Mouse (Mus musculus) liver, embryonic 15.5 days (tissue): ENCODE data around the gene Dolk. TPM values are rescaled to one million over a fixed set of nuclear protein-coding genes. Genes with fewer than 3 reads are reported as not detected.

Experiments
- ATAC-seq: fragments of 200-750 bp; cut with Nextera tagmentation; 2 replicates; pipeline ENCODE4 v1.8.0; 2017; ENCODE audit warnings: moderate number of reproducible peaks, mild to moderate bottlenecking, moderate library complexity; ENCODE audit not compliant: insufficient read depth
- H3K27ac ChIP-seq: fragments of 300-500 bp; sonication (generic); replicated peaks from 2 replicates; pipeline ENCODE4 v1.5.1; 2015; ENCODE audit warnings: mild to moderate bottlenecking, inconsistent platforms
- H3K27me3 ChIP-seq: fragments of 300-500 bp; sonication (generic); 2 replicates; pipeline ENCODE4 v1.6.1; 2015; ENCODE audit warnings: mild to moderate bottlenecking, inconsistent platforms
- H3K36me3 ChIP-seq: fragments of 300-500 bp; sonication (generic); replicated peaks from 2 replicates; pipeline ENCODE4 v1.6.1; 2015; ENCODE audit warnings: moderate library complexity, mild to moderate bottlenecking, inconsistent platforms
- H3K4me1 ChIP-seq: fragments of 300-500 bp; sonication (generic); replicated peaks from 2 replicates; pipeline ENCODE4 v1.6.1; 2015; ENCODE audit warnings: inconsistent platforms
- H3K4me2 ChIP-seq: fragments of 300-500 bp; sonication (generic); 2 replicates; pipeline ENCODE4 v1.6.1; 2015; ENCODE audit warnings: moderate library complexity, mild to moderate bottlenecking, inconsistent platforms
- H3K4me3 ChIP-seq: fragments of 300-500 bp; sonication (generic); replicated peaks from 2 replicates; pipeline ENCODE4 v1.5.1; 2015; ENCODE audit warnings: mild to moderate bottlenecking, inconsistent platforms
- H3K9ac ChIP-seq: fragments of 300-500 bp; sonication (generic); 2 replicates; pipeline ENCODE4 v1.6.1; 2015; ENCODE audit warnings: moderate library complexity, mild to moderate bottlenecking, inconsistent platforms
- H3K9me3 ChIP-seq: fragments of 300-500 bp; sonication (generic); replicated peaks from 2 replicates; pipeline ENCODE4 v1.6.1; 2016; ENCODE audit warnings: inconsistent platforms
- WGBS: fragments of 180-500 bp; shearing (Covaris S2); methylation state at CpG from one replicate; pipeline ENCODE4 v1.1.7; 2015; ENCODE audit warnings: mixed read lengths; ENCODE audit not compliant: insufficient replicate concordance; 5-methylcytosine and 5-hydroxymethylcytosine counted together
- polyA plus RNA-seq: library from polyadenylated mRNA; unstranded; fragments of >200 nt; fragmentation: Nextera tagmentation; extraction: Ambion mirVana; gene quantifications from 2 replicates; pipeline ENCODE4 v1.2.1, GENCODE M21; 2015

Dolk gene
- polyA plus RNA-seq, result 12.0 and 14.3 TPM in 2 replicates

DNA sequence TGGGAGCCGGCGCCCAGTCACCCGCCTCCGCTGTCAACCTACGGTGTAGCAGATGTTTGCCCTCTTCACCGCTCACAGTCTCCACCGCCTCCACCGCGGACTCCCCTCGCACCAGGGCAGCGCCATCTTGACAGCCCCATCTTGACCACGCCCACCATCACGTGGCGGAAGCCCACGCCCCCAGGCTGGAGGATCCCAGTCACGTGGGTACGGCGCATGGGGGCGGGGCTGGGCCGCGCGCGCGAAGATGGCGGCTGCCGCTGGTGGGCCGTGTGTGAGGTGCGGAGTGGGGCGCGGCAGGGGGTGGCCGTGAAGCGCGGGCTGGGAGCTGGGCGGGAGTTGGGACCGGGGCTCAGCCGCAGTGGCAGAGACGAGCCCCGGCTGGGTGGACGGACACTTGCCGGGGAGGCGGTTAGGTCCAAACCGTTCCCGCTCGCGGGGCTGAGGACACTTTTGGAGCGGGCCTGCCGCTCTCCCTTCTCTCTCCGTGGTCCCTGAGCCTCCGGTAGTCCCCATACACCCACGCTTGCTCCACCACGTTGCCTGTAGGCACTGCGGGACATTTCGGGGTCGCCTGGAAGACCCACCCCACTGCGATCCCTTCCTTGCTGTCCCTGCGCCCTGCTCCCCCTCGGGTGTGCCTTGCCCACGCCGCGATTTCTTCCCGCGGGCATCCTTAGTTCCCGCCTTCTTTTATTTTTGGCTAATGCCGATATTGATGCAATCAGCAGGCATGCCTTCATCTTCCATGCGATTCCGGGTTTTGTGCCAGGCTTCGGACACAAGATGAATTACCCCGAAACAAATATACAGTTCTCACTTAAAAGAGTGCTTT lies at the start of gene Dolk, which contains the start of gene Nup188:
Dolk (minus strand) TSS at position 143 of the 835 bp plus-strand sequence.
Nup188 (plus strand) TSS at position 206 of the 835 bp plus-strand sequence.
- H3K4me2 ChIP-seq, result peak within 1 kb of the TSS; percentile 97
- peak within 1 kb of the TSS; percentile 88 for H3K4me3 ChIP-seq
- no peaks in the 10 kb centered on the region for H3K27me3 ChIP-seq
- no peaks in the 10 kb centered on the region for H3K9me3 ChIP-seq
- H3K36me3 ChIP-seq, result peaks cover 19% of the 10 kb centered on the region
- peak within 1 kb of the TSS; percentile 71 for H3K27ac ChIP-seq
- H3K9ac ChIP-seq, result peak within 1 kb of the TSS; percentile 82
- peaks cover 41% of the 10 kb centered on the region for H3K4me1 ChIP-seq
- under 1% methylated on average over 58 of the region's 68 CpGs for WGBS
- ATAC-seq, result peak; percentile 87

DNA sequence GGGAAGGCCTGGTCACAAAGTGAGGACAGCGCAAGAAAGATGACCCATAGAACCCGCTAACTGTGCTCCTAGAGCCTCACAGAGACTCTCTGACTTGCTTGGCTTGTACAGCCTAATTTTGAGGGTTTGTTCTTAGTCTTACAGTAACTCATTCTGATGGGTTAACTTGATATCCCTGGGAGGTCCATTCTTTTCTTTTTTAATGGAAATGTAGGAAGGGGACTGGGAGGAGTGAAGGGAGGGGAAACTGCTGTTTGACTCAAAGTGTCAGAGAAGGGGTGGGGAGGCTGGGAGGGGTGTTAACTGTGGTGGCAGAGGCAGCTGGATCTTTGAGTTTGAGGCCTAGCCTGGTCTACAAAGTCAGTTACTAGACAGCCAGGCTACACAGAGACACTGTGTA lies 49.2 kb upstream of the Dolk start:
- no peak for ATAC-seq
- no peak overlapping the region for H3K4me3 ChIP-seq
- no peak overlapping the region for H3K27ac ChIP-seq
- no peaks in the 10 kb centered on the region for H3K4me1 ChIP-seq
- no peak overlapping the region for H3K4me2 ChIP-seq
- no peaks in the 10 kb centered on the region for H3K9me3 ChIP-seq
- no peaks in the 10 kb centered on the region for H3K27me3 ChIP-seq
- no peak overlapping the region for H3K9ac ChIP-seq
- WGBS, result 85% methylated on average over 2 of the region's 2 CpGs
- H3K36me3 ChIP-seq, result peaks cover 96% of the 10 kb centered on the region

DNA sequence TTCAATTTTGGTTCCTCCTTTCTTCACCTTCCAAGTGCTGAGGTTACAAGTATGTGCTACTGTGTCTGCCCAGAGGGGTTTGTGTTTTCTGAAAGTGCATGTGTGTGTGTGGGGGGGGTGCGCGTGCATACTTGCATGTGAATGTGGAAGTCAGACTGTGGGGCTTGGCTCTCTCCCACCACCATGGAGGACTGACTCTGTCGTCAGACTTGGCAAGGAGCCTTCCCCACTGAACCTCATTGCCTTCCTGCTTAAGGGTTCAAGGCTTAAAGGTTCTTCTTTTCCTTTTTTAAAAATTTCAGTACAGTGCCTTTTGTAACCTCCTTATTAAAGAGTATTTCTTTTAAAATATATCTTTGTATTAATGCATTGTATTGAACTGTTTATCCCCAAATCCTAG lies 42.7 kb upstream of the Dolk start:
- no peaks in the 10 kb centered on the region for H3K9me3 ChIP-seq
- no peak for ATAC-seq
- no peaks in the 10 kb centered on the region for H3K4me1 ChIP-seq
- no peak overlapping the region for H3K27ac ChIP-seq
- WGBS, result 79% methylated on average over 3 of the region's 3 CpGs
- no peak overlapping the region for H3K4me3 ChIP-seq
- no peaks in the 10 kb centered on the region for H3K27me3 ChIP-seq
- H3K36me3 ChIP-seq, result peaks cover 96% of the 10 kb centered on the region
- H3K4me2 ChIP-seq, result no peak overlapping the region
- no peak overlapping the region for H3K9ac ChIP-seq

DNA sequence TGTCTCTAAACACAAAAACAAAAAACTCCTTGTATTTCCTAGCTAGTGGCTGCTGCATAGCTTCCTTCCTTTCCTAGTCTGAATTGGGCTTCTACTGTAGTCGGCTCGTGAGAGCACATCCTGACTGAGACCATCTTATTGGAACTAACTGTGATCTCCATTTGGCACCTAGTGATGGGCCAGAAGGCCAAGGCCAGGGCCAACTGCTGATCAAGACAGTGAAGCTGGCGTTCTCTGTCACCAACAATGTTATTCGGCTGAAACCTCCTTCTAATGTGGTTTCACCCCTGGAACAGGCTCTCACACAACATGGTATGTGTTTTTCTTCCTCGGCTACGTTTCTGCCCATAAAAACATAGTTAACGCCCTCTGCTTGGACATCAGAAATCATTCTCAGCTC lies 41.1 kb upstream of the Dolk start:
- 77% methylated on average over 7 of the region's 7 CpGs for WGBS
- Histone ChIP-seq H3K9me3 (no peaks in the 10 kb centered on the region), H3K4me2 (no peak overlapping the region), H3K9ac (no peak overlapping the region), H3K4me3 (no peak overlapping the region), H3K36me3 (peaks cover 96% of the 10 kb centered on the region), H3K27ac (no peak overlapping the region), H3K27me3 (no peaks in the 10 kb centered on the region), H3K4me1 (no peaks in the 10 kb centered on the region)
- no peak for ATAC-seq

DNA sequence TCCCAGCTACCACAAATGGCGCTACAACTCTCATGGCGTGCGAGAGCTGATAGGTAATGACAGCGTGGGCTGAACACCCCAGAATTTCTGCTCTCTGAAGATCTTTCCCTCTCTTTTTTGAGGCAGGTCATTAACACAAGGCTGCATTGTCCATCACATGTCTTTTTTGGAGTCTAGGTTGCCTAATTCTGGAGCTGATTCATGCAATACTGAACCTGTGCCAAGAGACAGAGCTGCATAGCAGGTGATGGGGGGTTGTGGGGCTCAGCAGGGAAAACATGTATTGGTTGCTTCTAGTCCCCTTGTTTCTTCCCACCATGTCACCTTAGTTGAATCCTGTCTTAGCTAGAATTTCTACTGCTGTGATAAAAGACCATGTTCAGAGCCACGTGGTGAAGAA lies 39.2 kb upstream of the Dolk start:
- Histone ChIP-seq H3K9ac (no peak overlapping the region), H3K4me3 (no peak overlapping the region), H3K27me3 (no peaks in the 10 kb centered on the region), H3K27ac (no peak overlapping the region), H3K4me1 (no peaks in the 10 kb centered on the region), H3K36me3 (peaks cover 96% of the 10 kb centered on the region), H3K4me2 (no peak overlapping the region), H3K9me3 (no peaks in the 10 kb centered on the region)
- 88% methylated on average over 5 of the region's 5 CpGs for WGBS
- no peak for ATAC-seq

DNA sequence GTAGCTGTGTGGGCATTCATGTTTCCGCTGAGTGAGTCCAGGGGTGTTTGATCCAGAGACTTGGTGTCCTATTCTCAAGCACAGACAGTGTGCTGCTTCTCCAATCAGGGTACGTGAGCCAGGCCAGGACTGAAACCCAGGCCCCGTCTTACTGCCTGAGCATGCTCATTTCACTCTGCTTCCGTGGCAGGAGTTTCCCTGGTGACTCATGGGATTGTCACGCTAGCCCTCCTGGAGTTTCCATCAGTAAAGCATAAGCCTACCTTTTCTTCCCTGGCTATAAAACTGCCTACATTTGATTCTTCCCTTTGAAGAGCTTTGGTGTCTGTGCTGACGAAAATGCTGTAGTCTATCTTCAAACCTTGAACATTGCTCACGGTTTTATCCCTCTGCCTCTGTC lies 37.0 kb upstream of the Dolk start:
- Histone ChIP-seq H3K36me3 (peaks cover 94% of the 10 kb centered on the region), H3K27me3 (no peaks in the 10 kb centered on the region)
- WGBS, result 79% methylated on average over 7 of the region's 7 CpGs

DNA sequence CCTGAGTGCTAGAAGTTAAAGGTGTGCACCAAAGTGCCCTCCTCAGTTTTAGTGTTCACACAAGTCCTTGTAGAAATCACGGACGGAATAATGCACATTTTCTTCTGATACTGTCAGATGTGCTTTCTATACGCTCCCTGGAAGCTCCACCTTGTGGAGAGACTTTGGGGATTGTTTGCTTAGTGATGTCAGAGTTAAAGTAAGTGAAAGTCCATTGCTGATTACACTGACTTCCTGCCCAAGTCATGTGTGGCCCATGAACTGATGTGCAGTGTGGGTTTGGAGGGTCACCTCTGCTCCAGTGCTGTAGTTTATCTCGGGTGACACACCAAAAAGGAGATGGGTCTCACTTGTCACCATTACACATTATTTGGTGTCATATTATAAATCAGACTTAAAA lies 33.1 kb upstream of the Dolk start:
- Histone ChIP-seq H3K4me3 (no peak overlapping the region), H3K4me2 (no peak overlapping the region), H3K27me3 (no peaks in the 10 kb centered on the region), H3K9me3 (no peaks in the 10 kb centered on the region), H3K4me1 (no peaks in the 10 kb centered on the region), H3K36me3 (peaks cover 95% of the 10 kb centered on the region), H3K27ac (peak overlapping the region; percentile 54; the same call in 1 of the 2 replicates), H3K9ac (no peak overlapping the region)
- ATAC-seq, result peak; percentile 70
- WGBS, result 64% methylated on average over 4 of the region's 4 CpGs

More for the DNA sequence above, 37.0 kb upstream of the Dolk start:
- no peak overlapping the region for H3K4me3 ChIP-seq
- H3K4me2 ChIP-seq, result no peak overlapping the region
- H3K9me3 ChIP-seq, result no peaks in the 10 kb centered on the region
- ATAC-seq, result no peak
- no peak overlapping the region for H3K27ac ChIP-seq
- no peak overlapping the region for H3K9ac ChIP-seq
- H3K4me1 ChIP-seq, result no peaks in the 10 kb centered on the region

DNA sequence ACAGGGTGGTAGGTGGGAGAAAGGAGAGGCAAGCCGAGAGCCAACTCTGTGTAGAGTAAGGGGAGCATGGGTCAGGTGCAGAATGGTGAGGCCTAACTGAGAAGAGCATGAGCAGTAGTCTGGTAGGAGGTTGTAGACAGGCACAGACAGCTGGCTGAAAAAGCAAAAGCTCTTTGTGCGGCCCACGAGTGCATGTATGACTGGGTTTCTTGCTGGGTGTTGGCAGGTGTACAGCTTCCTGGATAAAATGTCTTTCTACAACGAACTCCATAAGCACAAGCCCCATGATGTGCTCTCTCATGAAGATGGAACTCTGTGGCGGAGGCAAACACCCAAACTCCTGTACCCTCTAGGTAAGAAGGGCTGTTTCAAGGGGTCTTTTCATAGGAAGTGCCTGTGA lies 30.8 kb upstream of the Dolk start:
- H3K4me3 ChIP-seq, result no peak overlapping the region
- no peak overlapping the region for H3K27ac ChIP-seq
- no peak for ATAC-seq
- 82% methylated on average over 5 of the region's 5 CpGs for WGBS
- no peaks in the 10 kb centered on the region for H3K9me3 ChIP-seq
- H3K4me2 ChIP-seq, result no peak overlapping the region
- H3K27me3 ChIP-seq, result no peaks in the 10 kb centered on the region
- H3K9ac ChIP-seq, result no peak overlapping the region
- peaks cover 95% of the 10 kb centered on the region for H3K36me3 ChIP-seq
- no peaks in the 10 kb centered on the region for H3K4me1 ChIP-seq

DNA sequence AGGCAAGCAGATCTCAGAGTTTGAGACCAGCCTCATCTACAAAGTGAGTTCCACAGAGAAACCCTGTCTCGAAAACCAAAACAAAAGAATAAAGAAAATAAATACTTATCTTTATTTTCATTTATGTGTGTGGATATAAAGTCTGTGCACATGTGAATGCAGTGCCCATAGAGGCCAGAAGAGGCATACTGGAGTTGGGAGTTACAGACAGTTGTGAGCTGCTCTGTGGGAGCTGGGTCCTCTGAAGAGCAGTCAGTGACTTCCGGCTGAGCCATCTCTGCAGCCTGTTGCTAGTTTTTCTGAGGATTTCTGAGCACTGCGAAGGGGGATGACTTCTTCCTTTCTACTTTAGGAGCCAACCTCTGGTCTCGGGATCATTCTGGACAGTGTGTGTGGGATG lies 30.0 kb upstream of the Dolk start:
- Histone ChIP-seq H3K9ac (no peak overlapping the region), H3K4me3 (no peak overlapping the region), H3K4me2 (no peak overlapping the region), H3K9me3 (no peaks in the 10 kb centered on the region), H3K36me3 (peaks cover 93% of the 10 kb centered on the region), H3K27me3 (no peaks in the 10 kb centered on the region), H3K27ac (no peak overlapping the region), H3K4me1 (no peaks in the 10 kb centered on the region)
- WGBS, result 76% methylated on average over 4 of the region's 4 CpGs
- ATAC-seq, result no peak

DNA sequence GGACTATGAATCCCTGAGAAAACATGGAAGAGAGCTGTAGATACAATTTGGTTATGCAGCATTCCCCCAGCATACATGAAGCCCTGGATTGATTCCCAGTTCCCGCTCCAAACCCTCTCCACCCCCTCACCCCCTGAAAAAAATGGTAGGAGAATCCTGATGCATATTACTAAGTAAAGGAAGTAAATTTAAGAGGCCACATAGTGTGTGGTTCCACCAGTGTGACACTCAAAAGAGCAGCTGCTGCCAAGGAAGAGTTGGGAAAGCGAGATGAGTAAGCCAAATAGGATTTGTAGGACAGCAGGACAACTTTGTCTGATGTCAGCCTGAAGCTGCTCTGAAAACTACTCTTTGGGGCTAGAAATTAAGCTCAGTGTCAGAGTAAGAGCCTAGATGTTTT lies 25.3 kb upstream of the Dolk start:
- ATAC-seq, result no peak
- H3K9ac ChIP-seq, result no peak overlapping the region
- H3K4me2 ChIP-seq, result no peak overlapping the region
- H3K9me3 ChIP-seq, result no peaks in the 10 kb centered on the region
- no peak overlapping the region for H3K4me3 ChIP-seq
- 83% methylated on average over 2 of the region's 2 CpGs for WGBS
- no peak overlapping the region for H3K27ac ChIP-seq
- H3K36me3 ChIP-seq, result peaks cover 96% of the 10 kb centered on the region
- 0 out of 2 replicates have a peak, but pooled peaks cover 3% of the 10 kb centered on the region for H3K4me1 ChIP-seq
- no peaks in the 10 kb centered on the region for H3K27me3 ChIP-seq

DNA sequence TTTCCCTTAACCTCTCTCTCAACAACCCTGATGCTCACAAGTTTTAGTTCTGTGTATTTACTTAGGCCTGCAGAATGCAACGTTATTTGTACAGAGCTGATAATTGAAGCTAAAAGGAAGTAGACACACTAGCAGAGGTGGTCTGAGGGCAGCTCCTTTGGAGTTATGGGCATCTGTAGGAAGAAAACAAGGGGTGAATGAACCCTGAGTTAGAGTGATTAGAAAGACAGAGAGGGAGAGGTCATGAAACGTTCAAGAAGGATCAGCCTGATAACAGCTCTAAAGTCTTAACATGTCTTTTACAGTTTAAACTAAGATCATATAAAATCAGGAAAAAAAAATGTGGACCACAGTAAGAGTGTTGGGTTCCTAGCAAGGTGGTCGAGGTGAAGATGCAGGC lies 23.2 kb upstream of the Dolk start:
- Histone ChIP-seq H3K36me3 (peaks cover 97% of the 10 kb centered on the region), H3K4me2 (no peak overlapping the region), H3K27me3 (no peaks in the 10 kb centered on the region), H3K27ac (no peak overlapping the region), H3K4me3 (no peak overlapping the region), H3K4me1 (0 out of 2 replicates have a peak, but pooled peaks cover 3% of the 10 kb centered on the region), H3K9ac (no peak overlapping the region), H3K9me3 (no peaks in the 10 kb centered on the region)
- 31% methylated on average over 3 of the region's 3 CpGs for WGBS
- 0 out of 2 replicates have a peak, but pooled peaks have one; percentile 25 for ATAC-seq
